Mouse (Mus musculus) C2C12 (cell line): ENCODE measurements around the gene Gm17657. TPM values are rescaled to one million over a fixed set of nuclear protein-coding genes. Genes with fewer than 3 reads are reported as not detected.

Experiments
- H3K27me3 ChIP-seq: one replicate; pipeline ENCODE4 v1.6.1; 2011; ENCODE audit not compliant: control insufficient read depth, insufficient read depth, insufficient read length
- H3K36me3 ChIP-seq: one replicate; pipeline ENCODE4 v1.6.1; 2011; ENCODE audit not compliant: control insufficient read depth, insufficient read depth
- H3K4me3 ChIP-seq: one replicate; pipeline ENCODE4 v1.5.1; 2011; ENCODE audit warnings: mild to moderate bottlenecking, control low read depth; ENCODE audit not compliant: poor library complexity, insufficient read depth, severe bottlenecking
- H3K79me2 ChIP-seq: one replicate; pipeline ENCODE4 v1.6.1; 2011; ENCODE audit not compliant: control insufficient read depth, insufficient read depth
- H3K79me3 ChIP-seq: one replicate; pipeline ENCODE4 v1.6.1; 2011; ENCODE audit warnings: low read depth, control low read depth
- H3ac ChIP-seq: one replicate; pipeline ENCODE3; 2011; ENCODE audit warnings: low read depth; ENCODE audit not compliant: control insufficient read depth, insufficient read length
- CEBPB ChIP-seq: IDR thresholded peaks from one replicate; pipeline ENCODE4 v1.6.1; 2011; ENCODE audit warnings: low read depth, mild to moderate bottlenecking, control low read depth, moderate library complexity
- CTCF ChIP-seq: IDR thresholded peaks from one replicate; pipeline ENCODE4 v1.5.1; 2011; ENCODE audit not compliant: control insufficient read depth, insufficient read depth, insufficient read length
- FOSL1 ChIP-seq: IDR thresholded peaks from one replicate; pipeline ENCODE4 v1.8.0; 2011; ENCODE audit warnings: mild to moderate bottlenecking, low read length; ENCODE audit not compliant: poor library complexity, insufficient read depth, severe bottlenecking
- MAX ChIP-seq: IDR thresholded peaks from one replicate; pipeline ENCODE4 v1.6.1; 2011; ENCODE audit warnings: mild to moderate bottlenecking, control low read depth
- MYOD1 ChIP-seq: IDR thresholded peaks from one replicate; pipeline ENCODE4 v1.6.1; 2011; ENCODE audit warnings: low read depth; ENCODE audit not compliant: control insufficient read depth, insufficient read length
- MYOG ChIP-seq: IDR thresholded peaks from one replicate; pipeline ENCODE4 v1.6.1; 2011; ENCODE audit not compliant: control insufficient read depth, insufficient read length; ENCODE audit errors: extremely low read depth
- USF1 ChIP-seq: IDR thresholded peaks from one replicate; pipeline ENCODE4 v1.6.1; 2011; ENCODE audit warnings: low read depth, mild to moderate bottlenecking, control low read depth, moderate library complexity
- polyA plus RNA-seq: library from polyadenylated mRNA; unstranded; fragments of >200 nt; fragmentation: generic; extraction: Trizol; gene quantifications from one replicate; pipeline ENCODE4 v1.2.1, GENCODE M21; 2012; ENCODE audit warnings: missing spikeins

Gene Gm17657
- polyA plus RNA-seq, 1 experiment, result not detected

- Histone ChIP-seq H3K79me3 (no peaks in the 10 kb centered on the region), H3K4me3 (no peak overlapping the region), H3ac (no peak overlapping the region)
Observed at GRCm38 (mm10) chr17:29482632-29483031, 66.8 kb downstream of the Gm17657 start.

GRCm38 (mm10) chr17:29480256-29480655 is 69.2 kb downstream of the Gm17657 start:
- no peak for TF ChIP-seq CEBPB
- TF ChIP-seq FOSL1, result no peak
- TF ChIP-seq MAX, result no peak
- TF ChIP-seq MYOG, result no peak
- TF ChIP-seq USF1, result no peak
- TF ChIP-seq MYOD1, result no peak
- Histone ChIP-seq H3ac (no peak overlapping the region), H3K79me2 (no peaks in the 10 kb centered on the region), H3K4me3 (no peak overlapping the region), H3K27me3 (no peaks in the 10 kb centered on the region), H3K79me3 (no peaks in the 10 kb centered on the region), H3K36me3 (no peaks in the 10 kb centered on the region)

More at GRCm38 (mm10) chr17:29482632-29483031, 66.8 kb downstream of the Gm17657 start:
- Histone ChIP-seq H3K36me3 (no peaks in the 10 kb centered on the region), H3K79me2 (no peaks in the 10 kb centered on the region), H3K27me3 (no peaks in the 10 kb centered on the region)
- TF ChIP-seq MAX (no peak), MYOD1 (no peak), MYOG (no peak), USF1 (no peak), CEBPB (no peak), CTCF (no peak), FOSL1 (no peak)

GRCm38 (mm10) chr17:29478271-29478670 is 71.2 kb downstream of the Gm17657 start:
- Histone ChIP-seq H3K27me3 (no peaks in the 10 kb centered on the region), H3ac (no peak overlapping the region), H3K36me3 (no peaks in the 10 kb centered on the region), H3K4me3 (no peak overlapping the region), H3K79me3 (no peaks in the 10 kb centered on the region), H3K79me2 (no peaks in the 10 kb centered on the region)
- TF ChIP-seq MYOD1, result no peak
- TF ChIP-seq USF1, result no peak
- no peak for TF ChIP-seq FOSL1
- no peak for TF ChIP-seq MAX
- no peak for TF ChIP-seq CTCF
- no peak for TF ChIP-seq CEBPB

- no peaks in the 10 kb centered on the region for H3K79me3 ChIP-seq
- no peaks in the 10 kb centered on the region for H3K36me3 ChIP-seq
- no peaks in the 10 kb centered on the region for H3K79me2 ChIP-seq
- H3ac ChIP-seq, result no peak overlapping the region
- H3K27me3 ChIP-seq, result no peaks in the 10 kb centered on the region
- TF ChIP-seq MAX (no peak), CTCF (no peak), MYOG (no peak), MYOD1 (no peak), USF1 (no peak), CEBPB (no peak), FOSL1 (no peak)
- no peak overlapping the region for H3K4me3 ChIP-seq
Observed at GRCm38 (mm10) chr17:29477357-29477756, 72.1 kb downstream of the Gm17657 start.

GRCm38 (mm10) chr17:29476461-29476860 is 73.0 kb downstream of the Gm17657 start:
- Histone ChIP-seq H3K27me3 (no peaks in the 10 kb centered on the region), H3K79me2 (no peaks in the 10 kb centered on the region), H3K79me3 (no peaks in the 10 kb centered on the region), H3K4me3 (no peak overlapping the region), H3K36me3 (no peaks in the 10 kb centered on the region), H3ac (no peak overlapping the region)
- TF ChIP-seq FOSL1 (no peak), MYOG (no peak)

- no peak for TF ChIP-seq CEBPB
- TF ChIP-seq FOSL1, result no peak
- TF ChIP-seq CTCF, result no peak
- TF ChIP-seq MAX, result no peak
- TF ChIP-seq MYOD1, result no peak
- no peak for TF ChIP-seq MYOG
- TF ChIP-seq USF1, result no peak
- Histone ChIP-seq H3K27me3 (no peaks in the 10 kb centered on the region), H3ac (no peak overlapping the region), H3K36me3 (no peaks in the 10 kb centered on the region), H3K79me2 (no peaks in the 10 kb centered on the region), H3K4me3 (no peak overlapping the region), H3K79me3 (no peaks in the 10 kb centered on the region)
Observed at GRCm38 (mm10) chr17:29475142-29475541, 74.3 kb downstream of the Gm17657 start.

GRCm38 (mm10) chr17:29474036-29474435 is 75.4 kb downstream of the Gm17657 start:
- Histone ChIP-seq H3K4me3 (no peak overlapping the region), H3K79me3 (no peaks in the 10 kb centered on the region)
- no peak for TF ChIP-seq MAX

More at GRCm38 (mm10) chr17:29474036-29474435, 75.4 kb downstream of the Gm17657 start:
- no peaks in the 10 kb centered on the region for H3K27me3 ChIP-seq
- H3ac ChIP-seq, result no peak overlapping the region
- no peaks in the 10 kb centered on the region for H3K36me3 ChIP-seq
- H3K79me2 ChIP-seq, result no peaks in the 10 kb centered on the region
